Mouse (Mus musculus) fat pad, adult 2 months (tissue): Measurements from ENCODE around the gene Lrrc3.
"Not testable (repeated sequence)": the region's sequence is repeated elsewhere in the genome, so short reads cannot be mapped to it uniquely, and the experiment has no call there.

Source experiments
- DNase-seq: peaks from one replicate; pipeline ENCODE4 v3.0.0-alpha.2; 2011; ENCODE audit warnings: low read depth, low spot score; ENCODE audit errors: extremely low read depth

Gene Lrrc3

DNA sequence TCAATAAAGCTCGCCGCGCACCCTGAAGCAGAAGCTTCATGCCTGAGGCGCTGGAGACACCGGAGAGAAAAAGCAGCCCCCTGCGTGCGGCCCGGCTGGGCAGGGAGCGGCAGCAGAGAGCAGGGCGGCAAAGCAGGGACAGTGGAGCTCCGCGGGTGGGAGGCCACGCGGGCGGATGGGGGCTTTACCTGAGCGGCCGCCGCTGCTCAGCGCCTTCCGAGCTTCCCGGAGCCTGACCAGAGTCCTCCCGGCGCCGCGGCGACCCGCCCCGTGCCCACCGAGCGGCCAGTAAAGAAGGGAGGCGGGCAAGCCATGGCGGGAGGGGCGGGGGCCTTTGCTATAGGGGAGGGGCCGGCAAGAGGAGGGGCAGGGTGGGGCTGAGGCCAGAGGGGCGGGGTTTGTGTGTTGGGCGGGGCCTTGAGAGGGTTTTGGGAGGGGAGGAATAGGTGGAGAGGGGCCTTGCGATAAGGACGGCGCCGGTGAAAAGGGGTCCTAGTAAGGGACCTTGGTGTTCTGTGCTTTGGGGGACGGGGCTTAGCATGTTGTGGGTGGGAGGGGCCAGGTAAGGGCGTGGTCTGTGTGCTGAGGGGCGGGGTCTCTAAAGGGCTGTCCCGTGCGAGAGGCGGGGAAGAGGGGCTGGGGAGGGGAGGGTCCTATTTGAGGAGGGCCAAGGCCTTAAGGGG lies at the start of gene Lrrc3:
TSS of gene Lrrc3 (minus strand) at position 326 of the 683 bp plus-strand sequence.
- no peak for DNase-seq

DNA sequence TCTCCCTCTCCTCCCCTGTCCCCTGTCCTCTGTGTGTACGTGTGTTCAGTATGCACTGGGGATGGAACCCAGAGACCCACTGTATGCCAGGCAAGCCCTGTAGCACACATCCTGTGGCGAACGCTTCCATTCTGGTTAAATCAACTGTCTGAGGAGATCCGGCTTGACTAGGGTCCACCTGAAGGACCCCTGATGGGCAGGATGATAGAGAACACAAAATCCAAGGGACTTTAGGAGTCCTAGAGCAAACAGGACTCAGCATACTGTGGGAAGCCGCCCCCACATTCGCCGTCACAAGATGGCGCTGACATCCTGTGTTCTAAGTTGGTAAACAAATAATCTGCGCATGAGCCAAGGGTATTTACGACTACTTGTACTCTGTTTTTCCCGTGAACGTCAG lies 48.1 kb upstream of the Lrrc3 start:
- not testable (repeated sequence) for DNase-seq

DNA sequence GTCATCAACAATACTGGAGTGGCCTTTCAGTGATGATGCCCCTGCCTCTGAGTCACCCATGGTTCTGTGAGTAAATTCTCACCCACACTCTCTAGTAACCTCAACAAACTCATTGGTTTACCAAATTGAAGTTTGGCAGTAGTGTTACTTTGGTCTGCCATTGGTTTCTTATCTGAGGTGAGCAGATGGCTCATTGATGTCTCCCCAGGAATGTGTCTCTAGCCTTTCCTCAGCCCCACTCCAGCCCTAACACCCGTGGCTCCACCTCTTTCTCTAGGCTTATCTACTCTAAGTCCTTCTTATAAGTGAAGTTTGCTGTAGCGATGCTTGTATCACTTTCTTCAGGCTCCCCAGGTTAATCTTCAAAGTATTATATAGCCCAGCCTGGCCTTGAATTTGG lies 37.3 kb upstream of the Lrrc3 start:
- no peak for DNase-seq

DNA sequence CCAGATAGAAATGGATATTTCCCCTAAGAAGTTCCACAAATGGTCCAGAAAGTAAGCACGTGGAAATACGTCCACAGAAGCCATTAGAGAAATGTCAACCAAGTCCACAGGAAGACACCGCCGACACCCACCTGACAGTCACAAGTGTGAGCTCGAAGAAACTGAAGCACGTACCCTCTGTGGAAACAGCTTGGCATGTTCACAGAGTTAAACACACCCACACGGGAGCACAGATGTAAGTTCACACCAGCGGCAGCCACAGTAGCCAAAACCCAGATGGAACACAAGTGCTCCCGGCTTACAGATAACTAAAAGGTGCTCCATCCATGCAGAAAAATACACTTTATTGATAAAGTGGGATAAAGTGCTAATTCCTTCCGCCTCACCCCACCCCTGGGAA lies 25.0 kb upstream of the Lrrc3 start:
- DNase-seq: no peak

DNA sequence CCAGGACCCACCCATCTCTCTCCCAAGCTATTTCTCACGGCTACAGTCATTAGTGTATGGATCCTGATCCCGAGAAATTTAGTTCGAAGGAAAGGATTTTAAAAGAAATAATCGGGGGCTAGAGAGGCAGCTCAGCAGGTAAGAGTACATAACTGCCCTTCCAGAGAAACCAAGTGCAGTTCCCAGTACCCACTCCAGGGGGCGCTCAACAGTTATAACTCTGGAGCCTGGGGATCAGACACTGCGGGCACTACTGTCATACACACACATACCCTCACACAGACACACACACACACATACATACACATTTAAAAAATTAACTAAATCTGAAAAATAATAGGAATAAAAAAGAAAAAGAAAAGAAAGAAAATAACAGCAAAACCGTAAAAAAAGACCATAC lies 23.8 kb upstream of the Lrrc3 start:
- DNase-seq: no peak

GRCm38 (mm10) chr10:77922681-77923080 lies 20.3 kb upstream of the Lrrc3 start:
- DNase-seq: peak; percentile 16

DNA sequence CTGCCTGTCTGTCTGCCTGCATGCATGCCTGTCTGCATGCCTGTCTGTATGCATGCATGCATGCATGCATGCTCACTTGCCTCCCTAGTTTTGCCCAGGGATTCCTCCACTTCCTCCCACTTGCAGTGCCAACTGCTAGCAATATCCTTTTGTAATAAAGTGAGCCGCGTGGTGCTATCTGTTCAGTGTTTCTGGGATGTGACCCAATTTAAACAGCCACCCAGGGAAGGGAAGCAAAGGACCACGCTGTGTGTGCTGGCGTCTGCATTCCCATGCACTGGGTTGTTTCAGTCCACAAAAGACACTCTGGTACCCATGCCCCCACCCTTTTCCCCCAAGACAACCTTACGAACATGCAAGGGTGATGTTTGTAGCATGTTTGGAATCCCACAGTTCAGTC lies 18.7 kb upstream of the Lrrc3 start:
- no peak for DNase-seq

DNA sequence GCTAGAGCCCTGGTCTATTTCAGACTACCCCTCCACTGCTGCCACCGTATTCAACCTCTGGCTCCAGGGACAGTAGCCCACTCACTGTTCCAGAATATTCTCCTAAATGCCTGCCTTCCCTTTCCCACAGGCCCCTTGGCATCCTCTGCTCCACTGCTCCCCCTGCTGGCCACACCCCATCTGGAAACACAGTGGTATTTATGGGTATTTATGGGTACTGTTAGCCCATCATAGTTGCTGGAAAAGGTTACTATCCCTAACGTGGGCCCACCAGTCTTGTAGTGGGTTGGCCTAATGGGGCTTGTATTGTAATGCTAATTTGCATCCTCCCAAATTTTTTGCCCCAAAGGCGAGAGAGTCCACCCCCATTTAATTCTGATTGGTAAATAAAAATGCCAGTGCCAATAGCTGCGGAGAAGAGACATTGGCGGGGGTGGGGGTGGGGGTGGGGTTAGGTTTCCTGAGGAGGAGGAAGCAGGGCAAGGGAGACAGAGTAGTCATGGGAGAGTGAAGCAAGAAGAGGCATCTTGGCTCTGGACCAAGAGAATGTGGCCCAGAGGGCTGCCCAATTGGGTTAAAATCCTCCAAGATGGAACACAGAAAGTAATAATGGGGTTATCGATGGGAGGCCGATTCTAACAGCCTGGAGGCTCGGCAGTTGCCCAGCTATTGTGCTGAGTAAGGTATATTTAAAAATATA lies 14.4 kb upstream of the Lrrc3 start:
- no peak for DNase-seq

- DNase-seq: no peak
Measured at GRCm38 (mm10) chr10:77913292-77913691, 11.0 kb upstream of the Lrrc3 start.

- no peak for DNase-seq
Measured at GRCm38 (mm10) chr10:77912605-77913004, 10.3 kb upstream of the Lrrc3 start.

DNA sequence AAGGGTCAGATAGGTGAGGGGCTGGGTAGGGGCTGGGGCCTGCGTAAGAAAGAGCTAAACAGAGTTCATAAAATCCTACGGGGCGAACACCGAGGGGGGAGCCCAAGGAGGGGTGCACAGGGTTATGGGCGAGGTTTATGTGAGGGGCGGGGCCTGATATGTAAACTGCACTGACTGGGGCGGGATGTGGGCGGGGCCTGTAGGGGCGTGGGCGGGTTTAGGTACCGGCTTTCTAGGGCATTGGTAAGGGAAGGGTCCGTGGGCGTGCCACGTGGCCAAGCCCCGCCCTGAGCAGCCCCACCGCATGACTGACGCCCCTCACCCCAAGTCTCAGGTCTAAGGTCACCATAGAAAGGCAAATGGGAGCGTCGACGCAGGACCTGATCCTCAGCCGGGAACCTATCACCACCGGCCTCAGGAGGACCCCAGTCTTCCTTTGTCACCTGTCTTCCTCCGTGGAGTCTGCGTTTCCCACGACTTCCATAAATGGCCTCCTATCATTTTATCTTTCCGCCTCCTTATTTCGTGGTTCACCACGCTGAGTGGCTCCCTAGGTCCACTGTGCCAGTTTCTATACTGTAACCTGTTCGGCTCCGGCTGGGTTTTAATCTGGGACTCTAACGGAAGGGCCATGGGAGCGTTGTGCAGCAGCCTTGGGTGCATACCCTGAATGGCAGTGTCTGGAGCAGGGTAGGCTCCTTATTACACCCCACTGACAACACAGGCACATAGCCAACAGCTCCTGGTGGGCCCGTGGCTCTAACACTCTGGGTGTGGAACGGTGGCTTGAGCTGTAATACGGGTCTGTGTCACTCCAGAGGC lies 769 bp upstream of the Lrrc3 start:
- DNase-seq: peak; percentile 10

DNA sequence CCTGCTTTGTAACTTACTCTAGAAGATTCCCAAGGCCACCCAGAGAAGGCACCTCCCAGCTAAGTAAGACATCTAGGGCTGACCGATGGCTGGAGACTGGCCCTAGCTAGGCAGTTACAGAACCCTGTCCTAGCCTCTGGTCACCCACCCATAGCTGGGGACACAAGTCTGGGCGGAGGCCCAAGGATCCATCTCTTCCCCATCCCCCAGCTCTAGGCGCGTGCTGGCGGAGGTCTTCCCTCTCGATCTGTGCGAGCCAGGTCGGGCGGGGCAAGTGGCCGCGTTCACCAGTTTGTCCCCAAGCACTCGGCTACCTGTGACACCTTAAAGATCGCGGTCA lies 495 bp downstream of the Lrrc3 start:
- DNase-seq: no peak

- DNase-seq: no peak
Measured at GRCm38 (mm10) chr10:77900903-77901818, 1.2 kb downstream of the Lrrc3 start.

- DNase-seq: no peak
Measured at GRCm38 (mm10) chr10:77900126-77900525, 2.2 kb downstream of the Lrrc3 start.

DNA sequence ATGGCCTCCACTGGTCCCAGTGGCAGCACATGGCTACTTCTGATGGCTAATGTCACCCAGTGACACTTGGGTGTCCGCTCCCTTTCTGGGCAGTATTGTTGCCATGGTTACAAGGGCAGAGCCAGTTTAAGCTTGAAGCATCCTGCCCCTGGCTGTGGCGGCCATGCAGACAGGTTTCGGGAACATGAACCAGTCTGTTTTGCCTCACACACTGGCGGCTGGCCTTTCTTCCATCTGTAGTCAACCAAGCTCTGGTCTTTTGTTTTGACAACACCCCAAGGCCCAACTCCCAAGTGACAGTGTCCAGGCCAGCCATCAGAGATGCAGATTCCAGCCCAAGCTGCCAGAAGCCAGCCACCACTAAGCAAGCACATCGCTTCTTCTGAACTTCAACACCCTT lies 6.8 kb downstream of the Lrrc3 start:
- DNase-seq: no peak

DNA sequence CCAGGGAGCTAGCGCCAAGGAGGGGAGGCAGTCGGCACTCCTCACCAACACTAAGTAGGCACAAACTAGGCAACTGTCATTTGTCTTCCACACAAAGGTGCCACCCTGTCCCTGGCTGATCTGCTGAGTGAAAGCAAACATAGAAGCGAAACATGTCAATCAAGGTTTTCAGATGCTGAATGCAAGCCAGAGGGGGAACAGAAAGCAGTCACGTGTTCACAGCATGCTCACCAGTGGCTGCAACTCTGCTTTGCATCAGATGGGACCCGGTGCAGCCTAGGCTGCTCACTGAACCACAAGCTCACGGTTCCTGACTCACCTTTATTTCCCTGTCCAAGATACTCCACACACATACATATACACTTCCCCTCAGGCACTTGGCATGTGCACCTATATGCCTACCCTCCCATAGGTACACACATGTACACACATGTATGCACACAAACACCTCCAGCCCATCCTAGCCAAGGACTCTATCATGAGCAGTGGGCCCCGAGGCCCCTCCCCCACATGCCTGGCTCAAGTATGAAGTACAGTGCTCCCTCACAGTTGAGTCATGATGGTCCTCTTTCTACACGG lies 11.3 kb downstream of the Lrrc3 start:
- no peak for DNase-seq

DNA sequence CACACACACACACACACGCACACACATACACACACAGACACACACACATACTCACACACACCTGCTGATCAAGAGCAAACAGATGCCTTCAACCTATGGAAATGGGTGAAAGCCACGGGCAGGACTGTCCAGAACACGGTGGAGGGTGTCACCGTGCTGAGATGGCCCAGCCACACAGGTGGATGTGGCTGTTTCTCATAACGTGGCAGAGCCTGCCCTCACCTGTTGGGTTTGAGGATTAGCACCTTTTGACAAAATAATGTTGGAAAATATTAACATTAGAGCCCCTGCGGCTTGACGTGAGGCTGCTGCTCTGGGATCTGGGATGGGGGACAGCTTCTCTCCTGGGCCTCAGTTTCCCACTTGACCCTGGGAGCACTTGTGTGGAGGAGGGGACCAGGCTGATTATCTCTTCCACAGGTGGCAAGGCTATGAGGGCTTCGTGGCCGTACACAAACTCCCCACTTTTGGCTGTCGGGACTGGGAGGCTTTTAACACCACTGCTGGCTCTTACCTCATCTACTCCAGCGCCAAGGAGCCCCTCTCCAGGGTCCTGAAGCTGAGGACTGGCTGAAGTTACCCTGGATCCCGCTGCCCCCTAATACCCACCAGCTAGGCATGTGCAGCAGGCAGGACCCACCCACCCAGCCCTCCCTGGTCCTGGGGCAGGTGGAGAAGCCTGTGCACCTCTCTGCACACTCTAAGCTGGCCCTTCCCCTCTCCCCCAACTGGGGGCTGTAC lies 16.2 kb downstream of the Lrrc3 start:
- no peak for DNase-seq

- DNase-seq: no peak
Measured at GRCm38 (mm10) chr10:77882553-77882952, 19.8 kb downstream of the Lrrc3 start.

- DNase-seq: no peak
Measured at GRCm38 (mm10) chr10:77880305-77880704, 22.0 kb downstream of the Lrrc3 start.

DNA sequence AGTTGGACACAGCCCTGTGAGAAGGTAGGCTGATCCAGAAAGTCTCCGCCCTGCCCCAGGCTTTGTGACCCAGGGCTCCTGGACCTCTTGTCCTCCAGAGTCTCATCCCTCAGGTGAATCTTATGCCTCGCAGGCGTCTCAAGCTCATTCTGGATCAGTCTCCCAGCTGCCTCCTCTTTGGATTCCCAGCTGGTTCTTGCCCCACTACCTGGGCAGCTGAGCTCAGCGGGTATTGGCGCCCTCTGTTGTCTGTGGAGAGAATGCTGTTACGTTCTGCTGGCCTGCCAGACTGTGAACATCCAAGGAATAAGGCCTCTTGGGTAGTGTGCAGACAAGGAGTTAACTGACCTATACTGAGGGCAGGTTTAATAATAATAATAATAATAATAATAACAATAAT lies 23.4 kb downstream of the Lrrc3 start:
- no peak for DNase-seq
